Mouse (Mus musculus): Measurements from ENCODE around the gene Jag2.

Gene Jag2

GRCm38 (mm10) chr12:112868178-112869087 lies 61.1 kb downstream of the Jag2 start, which contains the start of gene Gpr132:
Gene Gpr132, minus strand, starts transcription at chr12:112868228.
- no peak for DNase-seq (ENCODE audit: low read depth, low spot score)

GRCm38 (mm10) chr12:112867106-112867674 lies 62.4 kb downstream of the Jag2 start:
- no peak for DNase-seq (ENCODE audit: low read depth, low spot score)

GRCm38 (mm10) chr12:112866467-112867080 lies 63.0 kb downstream of the Jag2 start:
- no peak for DNase-seq (ENCODE audit: low read depth, low spot score)

- DNase-seq (ENCODE audit: low read depth, low spot score) = no peak
Observed at GRCm38 (mm10) chr12:112864804-112865203, 64.8 kb downstream of the Jag2 start.

- DNase-seq (ENCODE audit: low read depth, low spot score) = no peak
Observed at GRCm38 (mm10) chr12:112861911-112862321, 67.7 kb downstream of the Jag2 start.

- no peak for DNase-seq (ENCODE audit: low read depth, low spot score)
Observed at GRCm38 (mm10) chr12:112860765-112861164, 68.8 kb downstream of the Jag2 start.

GRCm38 (mm10) chr12:112859930-112860329 lies 69.6 kb downstream of the Jag2 start:
- DNase-seq (ENCODE audit: low read depth, low spot score) = no peak

GRCm38 (mm10) chr12:112858581-112859336 lies 70.8 kb downstream of the Jag2 start:
- DNase-seq (ENCODE audit: low read depth, low spot score) = no peak

All from brain, embryonic 18.5 days (tissue).